Mouse (Mus musculus): Measurements from ENCODE around the gene Calhm3.

Calhm3 gene

GRCm38 (mm10) chr19:47157664-47158063 is at the start of gene Calhm3:
Calhm3 (minus strand) TSS chr19:47157764.
- DNase-seq (ENCODE audit: low spot score) = no peak

GRCm38 (mm10) chr19:47206126-47206525 is 48.6 kb upstream of the Calhm3 start:
- no peak for DNase-seq (ENCODE audit: low spot score)

- DNase-seq (ENCODE audit: low spot score) = no peak
Observed at GRCm38 (mm10) chr19:47204653-47205052, 47.1 kb upstream of the Calhm3 start.

- DNase-seq (ENCODE audit: low spot score) = no peak
Observed at GRCm38 (mm10) chr19:47203042-47203441, 45.5 kb upstream of the Calhm3 start.

- peak; percentile 8 for DNase-seq (ENCODE audit: low spot score)
Observed at GRCm38 (mm10) chr19:47202429-47202828, 44.9 kb upstream of the Calhm3 start.

GRCm38 (mm10) chr19:47201972-47202371 is 44.4 kb upstream of the Calhm3 start:
- no peak for DNase-seq (ENCODE audit: low spot score)

- no peak for DNase-seq (ENCODE audit: low spot score)
Observed at GRCm38 (mm10) chr19:47198671-47199350, 41.2 kb upstream of the Calhm3 start.

- no peak for DNase-seq (ENCODE audit: low spot score)
Observed at GRCm38 (mm10) chr19:47192158-47192557, 34.6 kb upstream of the Calhm3 start.

GRCm38 (mm10) chr19:47188515-47189128 is 31.1 kb upstream of the Calhm3 start:
- DNase-seq (ENCODE audit: low spot score) = no peak

- DNase-seq (ENCODE audit: low spot score) = no peak
Observed at GRCm38 (mm10) chr19:47186514-47187275, 29.1 kb upstream of the Calhm3 start.

- no peak for DNase-seq (ENCODE audit: low spot score)
Observed at GRCm38 (mm10) chr19:47184736-47185135, 27.2 kb upstream of the Calhm3 start.

- DNase-seq (ENCODE audit: low spot score) = no peak
Observed at GRCm38 (mm10) chr19:47184221-47184620, 26.7 kb upstream of the Calhm3 start.

GRCm38 (mm10) chr19:47180011-47180410 is 22.4 kb upstream of the Calhm3 start:
- no peak for DNase-seq (ENCODE audit: low spot score)

GRCm38 (mm10) chr19:47179272-47179809 is 21.8 kb upstream of the Calhm3 start:
- no peak for DNase-seq (ENCODE audit: low spot score)

GRCm38 (mm10) chr19:47178431-47179271 is 21.1 kb upstream of the Calhm3 start, which contains the start of gene Neurl1a:
Neurl1a (plus strand) TSS chr19:47178820.
- DNase-seq (ENCODE audit: low spot score) = peak; percentile 48

- DNase-seq (ENCODE audit: low spot score) = peak; percentile 21
Observed at GRCm38 (mm10) chr19:47178001-47178400, 20.4 kb upstream of the Calhm3 start.

GRCm38 (mm10) chr19:47176916-47177505 is 19.4 kb upstream of the Calhm3 start:
- no peak for DNase-seq (ENCODE audit: low spot score)

GRCm38 (mm10) chr19:47175472-47175871 is 17.9 kb upstream of the Calhm3 start:
- DNase-seq (ENCODE audit: low spot score) = no peak

- DNase-seq (ENCODE audit: low spot score) = no peak
Observed at GRCm38 (mm10) chr19:47174515-47174914, 17.0 kb upstream of the Calhm3 start.

- DNase-seq (ENCODE audit: low spot score) = peak; percentile 65
Observed at GRCm38 (mm10) chr19:47168793-47169412, 11.3 kb upstream of the Calhm3 start.

- peak; percentile 11 for DNase-seq (ENCODE audit: low spot score)
Observed at GRCm38 (mm10) chr19:47168223-47168622, 10.7 kb upstream of the Calhm3 start.

Measured in yolk sac, embryonic 10.5 days (tissue).